Mouse (Mus musculus) right cerebral cortex, postnatal 4 days (tissue): ENCODE measurements around the gene Gh.

Source experiments
- DNase-seq: peaks from one replicate; pipeline ENCODE4 v3.0.0-alpha.2; 2022

The Gh gene

GRCm38 (mm10) chr11:106307432-106307831 lies 5.8 kb upstream of the Gh start:
- DNase-seq: no peak

GRCm38 (mm10) chr11:106306758-106307157 lies 5.1 kb upstream of the Gh start:
- no peak for DNase-seq

GRCm38 (mm10) chr11:106306065-106306385 lies 4.4 kb upstream of the Gh start:
- no peak for DNase-seq

GRCm38 (mm10) chr11:106305348-106306064 lies 3.8 kb upstream of the Gh start:
- DNase-seq: no peak

- peak; percentile 57 for DNase-seq
Measured at GRCm38 (mm10) chr11:106302634-106303033, 969 bp upstream of the Gh start.

GRCm38 (mm10) chr11:106291861-106292260 lies 9.8 kb downstream of the Gh start:
- DNase-seq: no peak

GRCm38 (mm10) chr11:106290376-106290775 lies 11.3 kb downstream of the Gh start:
- DNase-seq: no peak

GRCm38 (mm10) chr11:106289369-106289768 lies 12.3 kb downstream of the Gh start:
- peak; percentile 37 for DNase-seq

- peak; percentile 47 for DNase-seq
Measured at GRCm38 (mm10) chr11:106286987-106287386, 14.7 kb downstream of the Gh start.

GRCm38 (mm10) chr11:106286206-106286605 lies 15.5 kb downstream of the Gh start:
- DNase-seq: no peak

- no peak for DNase-seq
Measured at GRCm38 (mm10) chr11:106284126-106284525, 17.5 kb downstream of the Gh start.

- no peak for DNase-seq
Measured at GRCm38 (mm10) chr11:106283371-106283770, 18.3 kb downstream of the Gh start.

- no peak for DNase-seq
Measured at GRCm38 (mm10) chr11:106282452-106282851, 19.2 kb downstream of the Gh start.

- peak; percentile 96 for DNase-seq
Measured at GRCm38 (mm10) chr11:106276454-106276853, 25.2 kb downstream of the Gh start, which contains the start of gene Tcam1. Gene Tcam1, plus strand, starts transcription at chr11:106276672.

- no peak for DNase-seq
Measured at GRCm38 (mm10) chr11:106274971-106275411, 26.7 kb downstream of the Gh start.

- DNase-seq: no peak
Measured at GRCm38 (mm10) chr11:106274374-106274773, 27.3 kb downstream of the Gh start.

GRCm38 (mm10) chr11:106273811-106274210 lies 27.9 kb downstream of the Gh start:
- DNase-seq: no peak

- DNase-seq: no peak
Measured at GRCm38 (mm10) chr11:106273311-106273684, 28.4 kb downstream of the Gh start.

- DNase-seq: peak; percentile 94
Measured at GRCm38 (mm10) chr11:106272644-106273310, 28.9 kb downstream of the Gh start, which contains the start of gene Smarcd2. Gene Smarcd2, minus strand, starts transcription at chr11:106272972.

GRCm38 (mm10) chr11:106271794-106272643 lies 29.6 kb downstream of the Gh start:
- no peak for DNase-seq

GRCm38 (mm10) chr11:106271131-106271793 lies 30.4 kb downstream of the Gh start:
- no peak for DNase-seq

- no peak for DNase-seq
Measured at GRCm38 (mm10) chr11:106269060-106269431, 32.6 kb downstream of the Gh start.
